Mouse (Mus musculus): ENCODE measurements around the gene Arsb. TPM values are rescaled to one million over a fixed set of nuclear protein-coding genes. Genes with fewer than 3 reads are reported as not detected.

The Arsb gene
- polyA plus RNA-seq, 1 experiment from 2014 or later, result 7.8 TPM

- no peak overlapping the region for H3K4me3 ChIP-seq (ENCODE audit: low read depth, low read length)
- no peaks in the 10 kb centered on the region for H3K9me3 ChIP-seq (replicated peaks; ENCODE audit: control insufficient read depth, low read length)
- 0 out of 2 replicates have a peak, but pooled peaks have one; percentile 44 for ATAC-seq (replicated peaks; ENCODE audit: insufficient number of reproducible peaks, low FRiP score, low TSS enrichment, low read depth)
- no peaks in the 10 kb centered on the region; the same call in 1 of the 2 replicates for H3K4me1 ChIP-seq (ENCODE audit: control insufficient read depth, insufficient read depth, low read length)
- WGBS, result 77% methylated on average over 11 of the region's 11 CpGs
- H3K9ac ChIP-seq (replicated peaks; ENCODE audit: low read length), result no peak overlapping the region
- H3K27ac ChIP-seq (replicated peaks; ENCODE audit: low read depth, low read length), result no peak overlapping the region
- H3K36me3 ChIP-seq (replicated peaks; ENCODE audit: control insufficient read depth, insufficient read depth, low read depth, low read length), result no peaks in the 10 kb centered on the region
- H3K4me2 ChIP-seq (ENCODE audit: low read depth, low read length), result no peak overlapping the region
- no peak for DNase-seq (ENCODE audit: low spot score)
- no peaks in the 10 kb centered on the region for H3K27me3 ChIP-seq (ENCODE audit: control insufficient read depth, insufficient read depth, low read length)
Observed at GRCm38 (mm10) chr13:93989736-93990611, 218.5 kb downstream of the Arsb start.

GRCm38 (mm10) chr13:93990841-93991240 lies 219.4 kb downstream of the Arsb start:
- no peak overlapping the region for H3K27ac ChIP-seq (replicated peaks; ENCODE audit: low read depth, low read length)
- 79% methylated on average over 3 of the region's 3 CpGs for WGBS

DNA sequence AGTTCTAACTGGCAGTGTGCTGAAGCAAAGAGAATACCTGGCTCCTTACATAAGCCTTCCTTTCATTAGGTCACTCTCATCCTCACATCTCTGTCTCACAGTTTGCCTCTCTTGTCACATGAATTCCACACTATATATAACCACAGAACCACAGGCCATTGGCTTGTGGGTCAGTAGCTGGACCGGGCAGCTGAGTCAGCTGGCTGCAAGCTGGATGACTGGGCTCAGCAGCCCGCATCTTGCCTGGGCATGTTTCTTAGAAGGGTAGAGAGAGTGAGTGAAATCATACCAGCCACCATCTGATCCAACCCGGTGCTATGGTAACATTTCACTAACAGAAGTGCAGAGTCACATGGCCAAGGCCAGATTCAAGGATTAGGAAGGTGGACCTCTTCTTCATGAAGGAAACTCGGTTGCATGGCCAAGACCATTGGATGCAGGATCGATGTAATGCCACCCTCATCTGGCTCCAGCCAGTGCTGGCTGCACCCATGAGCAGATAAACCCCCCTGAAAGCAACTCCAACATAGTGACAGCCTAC lies 221.0 kb downstream of the Arsb start:
- 94% methylated on average over 5 of the region's 5 CpGs for WGBS
- Histone ChIP-seq H3K9me3 (replicated peaks; ENCODE audit: control insufficient read depth, low read length) (no peaks in the 10 kb centered on the region), H3K4me3 (ENCODE audit: low read depth, low read length) (no peak overlapping the region)

More at GRCm38 (mm10) chr13:93990841-93991240, 219.4 kb downstream of the Arsb start:
- Histone ChIP-seq H3K4me1 (ENCODE audit: control insufficient read depth, insufficient read depth, low read length) (no peaks in the 10 kb centered on the region; the same call in 1 of the 2 replicates), H3K27me3 (ENCODE audit: control insufficient read depth, insufficient read depth, low read length) (no peaks in the 10 kb centered on the region), H3K9me3 (replicated peaks; ENCODE audit: control insufficient read depth, low read length) (no peaks in the 10 kb centered on the region), H3K4me3 (ENCODE audit: low read depth, low read length) (no peak overlapping the region), H3K9ac (replicated peaks; ENCODE audit: low read length) (no peak overlapping the region), H3K4me2 (ENCODE audit: low read depth, low read length) (no peak overlapping the region), H3K36me3 (replicated peaks; ENCODE audit: control insufficient read depth, insufficient read depth, low read depth, low read length) (no peaks in the 10 kb centered on the region)
- DNase-seq (ENCODE audit: low spot score) (no peak), ATAC-seq (replicated peaks; ENCODE audit: insufficient number of reproducible peaks, low FRiP score, low TSS enrichment, low read depth) (no peak)

More for the DNA sequence above, 221.0 kb downstream of the Arsb start:
- Histone ChIP-seq H3K27ac (replicated peaks; ENCODE audit: low read depth, low read length) (no peak overlapping the region), H3K4me1 (ENCODE audit: control insufficient read depth, insufficient read depth, low read length) (no peaks in the 10 kb centered on the region; the same call in 1 of the 2 replicates), H3K27me3 (ENCODE audit: control insufficient read depth, insufficient read depth, low read length) (no peaks in the 10 kb centered on the region), H3K4me2 (ENCODE audit: low read depth, low read length) (no peak overlapping the region), H3K9ac (replicated peaks; ENCODE audit: low read length) (no peak overlapping the region), H3K36me3 (replicated peaks; ENCODE audit: control insufficient read depth, insufficient read depth, low read depth, low read length) (no peaks in the 10 kb centered on the region)
- DNase-seq (ENCODE audit: low spot score) (no peak), ATAC-seq (replicated peaks; ENCODE audit: insufficient number of reproducible peaks, low FRiP score, low TSS enrichment, low read depth) (no peak)

Small RNA genes within 50 kb of the gene (microRNA-seq; reads per million reads assigned to microRNA genes)
- gene Gm25534 (ENCODE audit: borderline number of aligned reads), result not detected
- not detected for gene Mir5624 (ENCODE audit: borderline number of aligned reads)

Other genes with a start within 250 kb of the Arsb start
- not detected in 2 replicates for gene Bhmt, start 133.7 kb upstream of the Arsb start, polyA plus RNA-seq (2014; fragmentation: Nextera tagmentation; extraction: Ambion mirVana)
- gene Bhmt2, start 97.3 kb upstream of the Arsb start, polyA plus RNA-seq (2014; fragmentation: Nextera tagmentation; extraction: Ambion mirVana), result not detected in 2 replicates
- 0.07 TPM in 1 of 2 replicates, not detected in the other for gene Dmgdh, start 97.2 kb upstream of the Arsb start, polyA plus RNA-seq (2014; fragmentation: Nextera tagmentation; extraction: Ambion mirVana)